Mouse (Mus musculus): ENCODE results near the gene Synj2. TPM values are rescaled to one million over a fixed set of nuclear protein-coding genes. Genes with fewer than 3 reads are reported as not detected.

The Synj2 gene
- total RNA-seq, 2 experiments from 2014 or later: 1.8 to 2.0 TPM

- no peak for ATAC-seq (replicated peaks; ENCODE audit: low FRiP score, low TSS enrichment, poor library complexity, severe bottlenecking)
Measured at GRCm38 (mm10) chr17:6091604-6092003, 150.5 kb downstream of the Synj2 start.

Other genes with a start within 250 kb of the Synj2 start
- gene Snx9, start 100.0 kb upstream of the Synj2 start, total RNA-seq (2014; fragmentation: Nextera tagmentation): 25.8 and 28.9 TPM in 2 replicates
- gene Snx9, start 100.0 kb upstream of the Synj2 start, total RNA-seq (2017): 16.5 and 20.0 TPM in 2 replicates
- gene Serac1, start 138.5 kb downstream of the Synj2 start, total RNA-seq (2014; fragmentation: Nextera tagmentation): 3.9 and 4.3 TPM in 2 replicates
- 8.5 and 12.4 TPM in 2 replicates for gene Serac1, start 138.5 kb downstream of the Synj2 start, total RNA-seq (2017)
- gene Gtf2h5, start 138.5 kb downstream of the Synj2 start, total RNA-seq (2014; fragmentation: Nextera tagmentation): 78.5 and 82.2 TPM in 2 replicates
- gene Gtf2h5, start 138.5 kb downstream of the Synj2 start, total RNA-seq (2017): 63.6 and 80.9 TPM in 2 replicates
- 4.4 and 12.6 TPM in 2 replicates for gene Tulp4, start 165.2 kb downstream of the Synj2 start, total RNA-seq (2014; fragmentation: Nextera tagmentation)
- 12.5 and 20.0 TPM in 2 replicates for gene Tulp4, start 165.2 kb downstream of the Synj2 start, total RNA-seq (2017)

Data from megakaryocyte-erythroid progenitor cell, adult 5-6 weeks (primary cell).